Mouse (Mus musculus): Measurements from ENCODE around the gene Kmo.
A peak's percentile ranks its signal among the peaks of the same experiment; 100 is the strongest.

Gene Kmo

GRCm38 (mm10) chr1:175692246-175692996 is 72.2 kb downstream of the Kmo start, which contains the start of the genes Opn3 and Chml:
Gene Opn3 (minus strand): TSS chr1:175692776.
Gene Chml (minus strand): TSS chr1:175692901.
- ATAC-seq (ENCODE audit: insufficient number of reproducible peaks, low FRiP score, low TSS enrichment): peak; percentile 89

- ATAC-seq (ENCODE audit: insufficient number of reproducible peaks, low FRiP score, low TSS enrichment): no peak
Observed at GRCm38 (mm10) chr1:175692997-175693361, 72.8 kb downstream of the Kmo start.

GRCm38 (mm10) chr1:175693429-175693960 is 73.3 kb downstream of the Kmo start:
- 0 out of 2 replicates have a peak, but pooled peaks have one; percentile 9 for ATAC-seq (ENCODE audit: insufficient number of reproducible peaks, low FRiP score, low TSS enrichment)

GRCm38 (mm10) chr1:175698293-175698692 is 78.1 kb downstream of the Kmo start, which contains the start of gene Wdr64:
Gene Wdr64 (plus strand): TSS chr1:175698593.
- no peak for ATAC-seq (ENCODE audit: insufficient number of reproducible peaks, low FRiP score, low TSS enrichment)

- no peak for ATAC-seq (ENCODE audit: insufficient number of reproducible peaks, low FRiP score, low TSS enrichment)
Observed at GRCm38 (mm10) chr1:175699375-175699774, 79.2 kb downstream of the Kmo start.

- no peak for ATAC-seq (ENCODE audit: insufficient number of reproducible peaks, low FRiP score, low TSS enrichment)
Observed at GRCm38 (mm10) chr1:175699796-175700195, 79.6 kb downstream of the Kmo start.

- ATAC-seq (ENCODE audit: insufficient number of reproducible peaks, low FRiP score, low TSS enrichment): no peak
Observed at GRCm38 (mm10) chr1:175701145-175701544, 81.0 kb downstream of the Kmo start.

- ATAC-seq (ENCODE audit: insufficient number of reproducible peaks, low FRiP score, low TSS enrichment): no peak
Observed at GRCm38 (mm10) chr1:175707599-175707998, 87.4 kb downstream of the Kmo start.

GRCm38 (mm10) chr1:175708013-175708412 is 87.8 kb downstream of the Kmo start:
- no peak for ATAC-seq (ENCODE audit: insufficient number of reproducible peaks, low FRiP score, low TSS enrichment)

All from cerebellum, adult (tissue).